Mouse (Mus musculus) intestine, embryonic 14.5 days (tissue): ENCODE results near the gene 7420426K07Rik. TPM values are rescaled to one million over a fixed set of nuclear protein-coding genes. Genes with fewer than 3 reads are reported as not detected.

Source experiments
- ATAC-seq: fragments of 200-750 bp; cut with Nextera tagmentation; replicated peaks from 2 replicates; pipeline ENCODE4 v1.8.0; 2017; ENCODE audit warnings: low read depth, moderate number of reproducible peaks, moderate TSS enrichment, moderate library complexity; ENCODE audit not compliant: low FRiP score, low TSS enrichment
- DNase-seq: peaks from one replicate; pipeline ENCODE4 v3.0.0-alpha.2; 2018; ENCODE audit warnings: low spot score
- H3K27ac ChIP-seq: fragments of 300-500 bp; sonication (generic); 2 replicates; pipeline ENCODE4 v1.5.1; 2014; ENCODE audit warnings: low read depth, mild to moderate bottlenecking, control low read depth
- H3K27me3 ChIP-seq: fragments of 300-500 bp; sonication (generic); replicated peaks from 2 replicates; pipeline ENCODE4 v1.6.1; 2014; ENCODE audit warnings: low read length, control low read depth; ENCODE audit not compliant: control insufficient read depth, insufficient read depth
- H3K36me3 ChIP-seq: fragments of 300-500 bp; sonication (generic); 2 replicates; pipeline ENCODE4 v1.6.1; 2014; ENCODE audit warnings: low read length, control low read depth; ENCODE audit not compliant: control insufficient read depth, insufficient read depth
- H3K4me1 ChIP-seq: fragments of 300-500 bp; sonication (generic); replicated peaks from 2 replicates; pipeline ENCODE4 v1.6.1; 2014; ENCODE audit warnings: low read length, control low read depth, mixed read lengths; ENCODE audit not compliant: control insufficient read depth, insufficient read depth
- H3K4me2 ChIP-seq: fragments of 300-500 bp; sonication (generic); 2 replicates; pipeline ENCODE4 v1.6.1; 2014; ENCODE audit warnings: low read length
- H3K4me3 ChIP-seq: fragments of 300-500 bp; sonication (generic); 2 replicates; pipeline ENCODE4 v1.5.1; 2014; ENCODE audit warnings: low read depth, low read length, control low read depth, mixed read lengths
- H3K9ac ChIP-seq: fragments of 300-500 bp; sonication (generic); 2 replicates; pipeline ENCODE4 v1.6.1; 2014; ENCODE audit warnings: mild to moderate bottlenecking, low read length
- H3K9me3 ChIP-seq: fragments of 300-500 bp; sonication (generic); 2 replicates; pipeline ENCODE4 v1.6.1; 2016; ENCODE audit warnings: low read length, control low read depth; ENCODE audit not compliant: control insufficient read depth
- WGBS: fragments of 180-500 bp; shearing (Covaris S2); extraction: QIAGEN DNeasy Blood & Tissue Kit; methylation state at CpG from one replicate; pipeline ENCODE4 v1.1.7; 2014; 5-methylcytosine and 5-hydroxymethylcytosine counted together
- polyA plus RNA-seq: library from polyadenylated mRNA; unstranded; fragments of >200 nt; fragmentation: Nextera tagmentation; extraction: Ambion mirVana; gene quantifications from 2 replicates; pipeline ENCODE4 v1.2.1, GENCODE M21; 2014

7420426K07Rik gene
- polyA plus RNA-seq, result not detected in 2 replicates

GRCm38 (mm10) chr9:98902819-98903218, at the start of gene 7420426K07Rik:
Gene 7420426K07Rik (plus strand): TSS chr9:98903119.
- DNase-seq, result no peak
- 92% methylated on average over 2 of the region's 2 CpGs for WGBS

GRCm38 (mm10) chr9:98856210-98856609, 46.7 kb upstream of the 7420426K07Rik start, which contains the start of gene Prr23a2:
Gene Prr23a2 (plus strand): TSS chr9:98856494.
- Histone ChIP-seq H3K9me3 (no peaks in the 10 kb centered on the region), H3K27ac (no peak within 1 kb of the TSS), H3K36me3 (no peaks in the 10 kb centered on the region), H3K4me2 (no peak within 1 kb of the TSS), H3K4me3 (no peak within 1 kb of the TSS), H3K27me3 (no peaks in the 10 kb centered on the region), H3K9ac (no peak within 1 kb of the TSS), H3K4me1 (no peaks in the 10 kb centered on the region)
- DNase-seq (no peak), ATAC-seq (no peak)
- WGBS, result 69% methylated on average over 18 of the region's 18 CpGs

More at GRCm38 (mm10) chr9:98902819-98903218, at the start of gene 7420426K07Rik:
- Histone ChIP-seq H3K9me3 (no peaks in the 10 kb centered on the region), H3K27ac (no peak within 1 kb of the TSS), H3K9ac (no peak within 1 kb of the TSS), H3K4me1 (no peaks in the 10 kb centered on the region), H3K27me3 (no peaks in the 10 kb centered on the region), H3K36me3 (no peaks in the 10 kb centered on the region), H3K4me3 (no peak within 1 kb of the TSS), H3K4me2 (no peak within 1 kb of the TSS)
- ATAC-seq, result no peak

- Histone ChIP-seq H3K27ac (no peak overlapping the region), H3K9me3 (no peaks in the 10 kb centered on the region), H3K36me3 (no peaks in the 10 kb centered on the region), H3K27me3 (no peaks in the 10 kb centered on the region), H3K4me1 (no peaks in the 10 kb centered on the region), H3K9ac (no peak overlapping the region), H3K4me2 (no peak overlapping the region), H3K4me3 (no peak overlapping the region)
- ATAC-seq (no peak), DNase-seq (no peak)
- 72% methylated on average over 3 of the region's 3 CpGs for WGBS
These were observed 39.5 kb upstream of the 7420426K07Rik start for GRCm38 (mm10) chr9:98863463-98863862.

- WGBS, result 54% methylated on average over 22 of the region's 22 CpGs
- Histone ChIP-seq H3K4me2 (no peak within 1 kb of the TSS), H3K9me3 (no peaks in the 10 kb centered on the region), H3K4me1 (no peaks in the 10 kb centered on the region), H3K9ac (no peak within 1 kb of the TSS), H3K36me3 (no peaks in the 10 kb centered on the region), H3K27ac (no peak within 1 kb of the TSS), H3K27me3 (no peaks in the 10 kb centered on the region), H3K4me3 (no peak within 1 kb of the TSS)
- ATAC-seq, result no peak
- DNase-seq, result no peak
These were observed 38.3 kb upstream of the 7420426K07Rik start, which contains the start of gene Prr23a3 for GRCm38 (mm10) chr9:98864571-98864970. Gene Prr23a3 (plus strand): TSS chr9:98864767.

- no peaks in the 10 kb centered on the region for H3K4me1 ChIP-seq
- no peak for ATAC-seq
- 67% methylated on average over 1 of the region's 1 CpGs for WGBS
These were observed 1.4 kb upstream of the 7420426K07Rik start for GRCm38 (mm10) chr9:98901486-98901885.

GRCm38 (mm10) chr9:98920629-98921523, 18.0 kb downstream of the 7420426K07Rik start:
- Histone ChIP-seq H3K4me3 (no peak overlapping the region), H3K27me3 (no peaks in the 10 kb centered on the region), H3K4me1 (no peaks in the 10 kb centered on the region), H3K4me2 (no peak overlapping the region), H3K9me3 (no peaks in the 10 kb centered on the region), H3K27ac (no peak overlapping the region), H3K36me3 (no peaks in the 10 kb centered on the region), H3K9ac (no peak overlapping the region)
- WGBS, result 89% methylated on average over 5 of the region's 5 CpGs
- DNase-seq, result no peak
- no peak for ATAC-seq

More at GRCm38 (mm10) chr9:98901486-98901885, 1.4 kb upstream of the 7420426K07Rik start:
- no peak overlapping the region for H3K4me3 ChIP-seq
- no peak overlapping the region for H3K9ac ChIP-seq
- no peak overlapping the region for H3K27ac ChIP-seq
- H3K9me3 ChIP-seq, result 0 out of 2 replicates have a peak, but pooled peaks cover 3% of the 10 kb centered on the region
- DNase-seq, result no peak
- H3K27me3 ChIP-seq, result no peaks in the 10 kb centered on the region
- no peaks in the 10 kb centered on the region for H3K36me3 ChIP-seq
- H3K4me2 ChIP-seq, result no peak overlapping the region

GRCm38 (mm10) chr9:98923119-98923518, 20.2 kb downstream of the 7420426K07Rik start:
- Histone ChIP-seq H3K4me3 (no peak overlapping the region), H3K4me2 (no peak overlapping the region), H3K9me3 (no peaks in the 10 kb centered on the region), H3K9ac (no peak overlapping the region), H3K27ac (no peak overlapping the region), H3K36me3 (no peaks in the 10 kb centered on the region), H3K27me3 (no peaks in the 10 kb centered on the region), H3K4me1 (no peaks in the 10 kb centered on the region)
- WGBS, result 39% methylated on average over 6 of the region's 6 CpGs
- DNase-seq, result no peak
- ATAC-seq, result no peak

- ATAC-seq, result no peak
- H3K4me3 ChIP-seq, result no peak overlapping the region
- 67% methylated on average over 6 of the region's 6 CpGs for WGBS
- no peak overlapping the region for H3K9ac ChIP-seq
- no peaks in the 10 kb centered on the region for H3K36me3 ChIP-seq
- H3K27ac ChIP-seq, result no peak overlapping the region
- H3K9me3 ChIP-seq, result no peaks in the 10 kb centered on the region
- H3K27me3 ChIP-seq, result no peaks in the 10 kb centered on the region
- no peak for DNase-seq
- H3K4me1 ChIP-seq, result no peaks in the 10 kb centered on the region
- no peak overlapping the region for H3K4me2 ChIP-seq
These were observed 21.3 kb downstream of the 7420426K07Rik start for GRCm38 (mm10) chr9:98924183-98924582.
